In genomic region chr5:35648230-35648629, GRCm38 (mm10) we compare ENCODE assay signal across 25 mouse cellular contexts. TPM values are rescaled to one million over a fixed set of nuclear protein-coding genes. Genes with fewer than 3 reads are reported as not detected.
DNase-seq lines count a peak whose midpoint lies in the region; ATAC-seq and TF ChIP-seq lines count a peak whose summit lies in the region.
"Had no signal": no experiment of that assay in that cellular context is flagged by ENCODE, and none has a peak within 500 bp of the region (broad histone marks: within the 10 kb centered on the region; RNA-seq: fewer than 3 reads in every experiment).

No protein-coding gene starts in this region.

- TF ChIP-seq POLR2A in testis, adult 2 months (IDR thresholded peaks at IDR 0.05; ENCODE audit: control insufficient read depth, low read depth, low read length): no peak
- TF ChIP-seq POLR2A in small intestine, adult 2 months (IDR thresholded peaks at IDR 0.05; ENCODE audit: low read depth, low read length): no peak

- no peak for TF ChIP-seq CTCF in lung, embryonic 14.5 days (IDR thresholded peaks at IDR 0.05; ENCODE audit: low read depth)
- no peak for TF ChIP-seq CTCF in testis, adult 2 months (IDR thresholded peaks at IDR 0.05; ENCODE audit: control insufficient read depth, insufficient read depth, insufficient replicate concordance, low read depth, low read length)
- no peak for TF ChIP-seq CTCF in small intestine, adult 2 months (IDR thresholded peaks at IDR 0.05; ENCODE audit: extremely low read depth, insufficient read length, insufficient replicate concordance, low read depth, low read length)

- no peak overlapping the region for H3K9ac ChIP-seq in lung, embryonic 14.5 days
- H3K9ac ChIP-seq: embryonic facial prominence, embryonic 13.5 days; forebrain, embryonic 12.5 days; forebrain, postnatal 0 days; hindbrain, embryonic 12.5 days; liver, embryonic 14.5 days; midbrain, embryonic 13.5 days; neural tube, embryonic 13.5 days; stomach, embryonic 15.5 days had no signal

- ATAC-seq in lung, embryonic 14.5 days (ENCODE audit: insufficient read depth): 0 out of 2 replicates have a peak, but pooled peaks have one; percentile 5
- ATAC-seq: forebrain, postnatal 0 days; hindbrain, postnatal 0 days; midbrain, embryonic 13.5 days had no signal

- H3K36me3 ChIP-seq in lung, embryonic 14.5 days (ENCODE audit: insufficient read depth): no peaks in the 10 kb centered on the region
- no peaks in the 10 kb centered on the region for H3K36me3 ChIP-seq in testis, adult 2 months (ENCODE audit: control insufficient read depth, insufficient read depth, low read length)
- H3K36me3 ChIP-seq in small intestine, adult 2 months (ENCODE audit: control insufficient read depth, insufficient read depth, low read length): no peaks in the 10 kb centered on the region
- H3K36me3 ChIP-seq: embryonic facial prominence, embryonic 13.5 days; forebrain, embryonic 12.5 days; hindbrain, embryonic 12.5 days; midbrain, embryonic 13.5 days; neural tube, embryonic 13.5 days; stomach, embryonic 15.5 days had no signal

- H3K27ac ChIP-seq in lung, embryonic 14.5 days (ENCODE audit: low read depth): no peak overlapping the region
- peak overlapping the region; percentile 66 for H3K27ac ChIP-seq in testis, adult 2 months (ENCODE audit: control insufficient read depth, insufficient read depth, low read depth, low read length)
- peak overlapping the region; percentile 26; the same call in 1 of the 2 replicates for H3K27ac ChIP-seq in small intestine, adult 2 months (ENCODE audit: insufficient read depth, low read depth, low read length)
- H3K27ac ChIP-seq: embryonic facial prominence, embryonic 13.5 days; forebrain, embryonic 12.5 days; hindbrain, embryonic 12.5 days; hindbrain, postnatal 0 days; liver, embryonic 14.5 days; midbrain, embryonic 13.5 days; neural tube, embryonic 13.5 days had no signal

- H3K9me3 ChIP-seq in lung, embryonic 14.5 days (ENCODE audit: low read depth, low read length): no peaks in the 10 kb centered on the region
- H3K9me3 ChIP-seq: embryonic facial prominence, embryonic 13.5 days; forebrain, embryonic 12.5 days; hindbrain, embryonic 12.5 days; midbrain, embryonic 13.5 days; neural tube, embryonic 13.5 days; stomach, embryonic 15.5 days had no signal

- WGBS in lung, embryonic 14.5 days: 40% methylated on average over 2 of the region's 2 CpGs
- 58% methylated on average over 2 of the region's 2 CpGs for WGBS in small intestine, adult 2 months

- H3K4me2 ChIP-seq in lung, embryonic 14.5 days: no peak overlapping the region
- H3K4me2 ChIP-seq: embryonic facial prominence, embryonic 13.5 days; forebrain, embryonic 12.5 days; heart, embryonic 11.5 days; hindbrain, embryonic 12.5 days; midbrain, embryonic 13.5 days; neural tube, embryonic 13.5 days; stomach, embryonic 15.5 days had no signal

- H3K4me1 ChIP-seq in lung, embryonic 14.5 days (ENCODE audit: insufficient read depth): peaks cover 18% of the 10 kb centered on the region
- H3K4me1 ChIP-seq in testis, adult 2 months (ENCODE audit: control insufficient read depth, insufficient read depth, low read length): no peaks in the 10 kb centered on the region; the same call in none of the 2 replicates
- H3K4me1 ChIP-seq in small intestine, adult 2 months (ENCODE audit: control insufficient read depth, insufficient read depth, insufficient read length, low read length): no peaks in the 10 kb centered on the region; the same call in 1 of the 2 replicates
- H3K4me1 ChIP-seq: embryonic facial prominence, embryonic 13.5 days; forebrain, embryonic 12.5 days; hindbrain, embryonic 12.5 days; midbrain, embryonic 13.5 days; neural tube, embryonic 13.5 days had no signal

- no peak overlapping the region for H3K4me3 ChIP-seq in lung, embryonic 14.5 days (ENCODE audit: low read depth, low read length)
- H3K4me3 ChIP-seq in testis, adult 2 months (ENCODE audit: control insufficient read depth, low read depth, low read length): no peak overlapping the region
- H3K4me3 ChIP-seq in small intestine, adult 2 months (ENCODE audit: low read depth, low read length): no peak overlapping the region
- H3K4me3 ChIP-seq: embryonic facial prominence, embryonic 13.5 days; erythroblast, embryonic 14.5 days; forebrain, embryonic 12.5 days; hindbrain, embryonic 12.5 days; midbrain, embryonic 13.5 days; neural tube, embryonic 13.5 days; stomach, embryonic 15.5 days had no signal

- DNase-seq in lung, embryonic 14.5 days: no peak
- no peak for DNase-seq in lung, postnatal 36 days
- no peak for DNase-seq in testis, postnatal 14 days (ENCODE audit: low spot score)
- DNase-seq in thymus, postnatal 36 days: no peak
- no peak for DNase-seq in thymus, postnatal 10 days (ENCODE audit: low spot score in 2 of 2)
- DNase-seq: adrenal gland, postnatal 25 days; B cell, adult 2 months; cerebellum, adult 18-20 months; cerebellum, postnatal 10 days; forebrain, postnatal 0 days; kidney, adult 11 months; layer of hippocampus, adult 9-11 months; liver had no signal

- no peaks in the 10 kb centered on the region for H3K27me3 ChIP-seq in lung, embryonic 14.5 days (ENCODE audit: insufficient read depth, low read length)
- H3K27me3 ChIP-seq in testis, adult 2 months (ENCODE audit: control insufficient read depth, insufficient read depth, low read length): no peaks in the 10 kb centered on the region
- H3K27me3 ChIP-seq in small intestine, adult 2 months (ENCODE audit: control insufficient read depth, insufficient read depth, low read length): no peaks in the 10 kb centered on the region
- H3K27me3 ChIP-seq: embryonic facial prominence, embryonic 13.5 days; hindbrain, embryonic 12.5 days; midbrain, embryonic 13.5 days; neural tube, embryonic 13.5 days; stomach, embryonic 15.5 days had no signal

RNA-seq across cellular contexts. Expression of gene Htra3, which starts 31.4 kb away (rescaled TPM):
- polyA plus RNA-seq in lung, embryonic 14.5 days (2014; fragmentation: Nextera tagmentation; extraction: Ambion mirVana): 19.6 and 21.9 TPM in 2 replicates
- polyA plus RNA-seq in testis, adult 2 months (2012; rRNA removed): 14.8 and 15.0 TPM in 2 replicates
- polyA plus RNA-seq in small intestine, adult 2 months (2012; rRNA removed): 63.6 and 72.1 TPM in 2 replicates
- polyA plus RNA-seq: erythroblast, embryonic 14.5 days had no signal
